Mouse (Mus musculus) hindbrain, embryonic 16.5 days (tissue): ENCODE measurements around the gene Klk5. TPM values are rescaled to one million over a fixed set of nuclear protein-coding genes. Genes with fewer than 3 reads are reported as not detected.

ENCODE experiments used
- ATAC-seq: fragments of 200-750 bp; cut with Nextera tagmentation; 2 replicates; pipeline ENCODE4 v1.8.0; 2017; ENCODE audit warnings: moderate TSS enrichment, moderate library complexity
- H3K27ac ChIP-seq: fragments of 300-500 bp; sonication (generic); 2 replicates; pipeline ENCODE4 v1.5.1; 2014; ENCODE audit warnings: low read depth, mild to moderate bottlenecking, control low read depth, low read length, moderate library complexity
- H3K27me3 ChIP-seq: fragments of 300-500 bp; sonication (generic); replicated peaks from 2 replicates; pipeline ENCODE4 v1.6.1; 2014; ENCODE audit warnings: low read length; ENCODE audit not compliant: control insufficient read depth, insufficient read depth
- H3K36me3 ChIP-seq: fragments of 300-500 bp; sonication (generic); 2 replicates; pipeline ENCODE4 v1.6.1; 2014; ENCODE audit warnings: mild to moderate bottlenecking, low read length, moderate library complexity, mixed read lengths; ENCODE audit not compliant: control insufficient read depth, insufficient read depth
- H3K4me1 ChIP-seq: fragments of 300-500 bp; sonication (generic); 2 replicates; pipeline ENCODE4 v1.6.1; 2014; ENCODE audit warnings: low read depth, low read length; ENCODE audit not compliant: control insufficient read depth, insufficient read depth
- H3K4me2 ChIP-seq: fragments of 300-500 bp; sonication (generic); 2 replicates; pipeline ENCODE4 v1.6.1; 2014; ENCODE audit warnings: mild to moderate bottlenecking, low read length, control low read depth, moderate library complexity
- H3K4me3 ChIP-seq: fragments of 300-500 bp; sonication (generic); 2 replicates; pipeline ENCODE4 v1.5.1; 2014; ENCODE audit warnings: mild to moderate bottlenecking, low read length, control low read depth, moderate library complexity
- H3K9ac ChIP-seq: fragments of 300-500 bp; sonication (generic); 2 replicates; pipeline ENCODE4 v1.6.1; 2014; ENCODE audit warnings: low read depth, mild to moderate bottlenecking, control low read depth, low read length, moderate library complexity
- H3K9me3 ChIP-seq: fragments of 300-500 bp; sonication (generic); 2 replicates; pipeline ENCODE4 v1.6.1; 2014; ENCODE audit warnings: mild to moderate bottlenecking, low read length, moderate library complexity; ENCODE audit not compliant: control insufficient read depth
- WGBS: fragments of 180-500 bp; shearing (Covaris S2); extraction: QIAGEN DNeasy Blood & Tissue Kit; methylation state at CpG from one replicate; pipeline ENCODE4 v1.1.7; 2014; 5-methylcytosine and 5-hydroxymethylcytosine counted together
- polyA plus RNA-seq: library from polyadenylated mRNA; unstranded; fragments of >200 nt; fragmentation: Nextera tagmentation; extraction: Ambion mirVana; gene quantifications from 2 replicates; pipeline ENCODE4 v1.2.1, GENCODE M21; 2015

Gene Klk5
- polyA plus RNA-seq, 1 experiment from 2014 or later: not detected

DNA sequence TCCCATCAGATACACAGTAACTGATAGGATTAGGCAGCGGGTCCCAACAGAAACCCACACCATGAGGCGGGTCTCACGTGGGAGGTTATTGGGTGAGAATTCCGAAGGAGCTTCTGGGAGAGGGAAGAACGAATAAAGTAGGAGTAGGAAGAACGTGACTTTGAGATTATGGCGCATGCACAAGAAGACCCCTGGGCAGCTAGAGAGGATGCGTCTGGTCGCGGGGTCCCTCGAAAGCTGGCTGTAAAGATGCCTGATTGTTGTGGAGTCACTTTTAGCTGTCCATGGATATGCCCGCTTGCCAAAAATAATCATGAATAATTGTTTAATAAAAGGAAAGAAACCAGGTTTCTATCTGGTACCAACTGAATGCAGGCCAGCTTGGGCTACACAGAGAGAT lies 15.7 kb downstream of the Klk5 start:
- H3K9me3 ChIP-seq: no peaks in the 10 kb centered on the region
- no peak overlapping the region for H3K4me3 ChIP-seq
- ATAC-seq: no peak
- H3K27ac ChIP-seq: no peak overlapping the region
- WGBS: 92% methylated on average over 12 of the region's 12 CpGs
- H3K4me2 ChIP-seq: no peak overlapping the region
- no peaks in the 10 kb centered on the region for H3K4me1 ChIP-seq
- no peak overlapping the region for H3K9ac ChIP-seq
- H3K36me3 ChIP-seq: no peaks in the 10 kb centered on the region
- H3K27me3 ChIP-seq: no peaks in the 10 kb centered on the region

DNA sequence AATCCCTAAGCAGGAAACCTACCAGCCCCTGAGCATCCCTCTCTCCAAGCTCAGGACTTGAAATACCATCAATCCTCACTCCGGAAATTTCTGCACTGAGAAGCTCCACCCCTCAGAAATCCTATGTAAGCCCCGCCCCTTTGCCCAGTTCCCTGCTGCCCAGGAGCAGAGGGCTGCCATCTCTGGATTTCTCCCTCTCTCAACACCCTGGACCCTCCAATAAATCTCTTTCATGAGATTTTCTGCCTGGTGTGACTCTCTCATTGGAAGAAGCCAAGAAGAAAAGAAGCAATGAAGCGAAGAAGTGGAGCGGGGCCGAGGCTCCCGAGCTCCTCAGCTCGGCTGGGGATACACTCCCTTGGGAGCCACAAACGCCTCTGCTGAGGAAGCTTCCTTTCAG lies 18.6 kb downstream of the Klk5 start:
- peak overlapping the region; percentile 18 for H3K4me2 ChIP-seq
- ATAC-seq: 0 out of 2 replicates have a peak, but pooled peaks have one; percentile 14
- WGBS: 37% methylated on average over 8 of the region's 8 CpGs

DNA sequence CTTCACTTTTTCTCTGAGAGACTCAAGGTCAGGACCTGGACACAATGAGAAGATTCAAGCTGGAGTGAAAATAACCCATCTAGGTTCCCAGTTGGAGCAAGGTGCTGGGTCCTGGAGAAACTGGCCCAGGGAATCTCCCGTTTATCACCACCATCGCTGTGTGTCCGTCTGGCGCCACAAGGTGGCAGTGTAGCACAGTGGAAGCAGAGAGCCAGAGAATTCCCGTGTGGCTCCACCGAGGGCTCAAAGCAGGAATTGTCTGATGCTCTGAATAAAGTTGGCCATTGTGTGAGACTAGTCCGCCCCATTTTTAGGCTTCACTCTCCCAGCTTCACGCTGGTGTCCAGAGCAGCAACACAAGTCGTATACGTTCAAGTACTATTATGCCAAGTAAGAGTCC lies 31.5 kb downstream of the Klk5 start:
- Histone ChIP-seq H3K9ac (no peak overlapping the region), H3K36me3 (no peaks in the 10 kb centered on the region), H3K27ac (no peak overlapping the region), H3K27me3 (no peaks in the 10 kb centered on the region), H3K4me3 (no peak overlapping the region), H3K4me1 (no peaks in the 10 kb centered on the region; the same call in 1 of the 2 replicates), H3K9me3 (no peaks in the 10 kb centered on the region), H3K4me2 (no peak overlapping the region)
- ATAC-seq: peak; percentile 77
- 4% methylated on average over 10 of the region's 10 CpGs for WGBS

More for the DNA sequence above, 18.6 kb downstream of the Klk5 start:
- no peak overlapping the region for H3K4me3 ChIP-seq
- no peaks in the 10 kb centered on the region for H3K4me1 ChIP-seq
- no peaks in the 10 kb centered on the region for H3K36me3 ChIP-seq
- no peak overlapping the region for H3K9ac ChIP-seq
- H3K9me3 ChIP-seq: no peaks in the 10 kb centered on the region
- H3K27ac ChIP-seq: no peak overlapping the region
- no peaks in the 10 kb centered on the region for H3K27me3 ChIP-seq

DNA sequence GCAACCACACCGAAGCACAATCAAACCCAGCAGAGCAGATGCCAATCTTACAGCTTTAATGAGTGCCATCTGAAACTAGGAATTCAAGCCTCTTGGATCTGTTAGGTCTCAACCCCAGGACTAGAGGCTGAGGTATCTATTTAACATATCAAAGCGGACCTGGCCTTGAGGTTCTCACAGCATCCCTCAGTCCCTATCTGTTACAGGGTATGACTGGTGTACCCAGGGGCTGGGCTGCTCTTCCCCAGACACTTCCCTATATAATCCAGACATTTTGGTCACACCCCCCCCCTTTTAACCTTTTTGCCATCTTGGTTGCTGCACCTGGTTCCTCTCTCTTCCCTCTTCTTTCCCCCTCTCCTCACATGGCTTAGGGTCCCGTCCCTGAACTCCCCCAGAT lies 31.9 kb downstream of the Klk5 start:
- WGBS: 83% methylated on average over 3 of the region's 3 CpGs
- no peak overlapping the region for H3K4me3 ChIP-seq
- H3K27ac ChIP-seq: no peak overlapping the region
- no peaks in the 10 kb centered on the region; the same call in 1 of the 2 replicates for H3K4me1 ChIP-seq
- H3K27me3 ChIP-seq: no peaks in the 10 kb centered on the region
- no peak overlapping the region for H3K4me2 ChIP-seq
- H3K36me3 ChIP-seq: no peaks in the 10 kb centered on the region
- no peak overlapping the region for H3K9ac ChIP-seq
- H3K9me3 ChIP-seq: no peaks in the 10 kb centered on the region
- peak; percentile 45 for ATAC-seq

GRCm38 (mm10) chr7:43874868-43875375 lies 33.2 kb downstream of the Klk5 start:
- Histone ChIP-seq H3K36me3 (no peaks in the 10 kb centered on the region), H3K4me1 (no peaks in the 10 kb centered on the region; the same call in 1 of the 2 replicates), H3K9ac (no peak overlapping the region), H3K9me3 (no peaks in the 10 kb centered on the region), H3K27me3 (no peaks in the 10 kb centered on the region), H3K27ac (no peak overlapping the region), H3K4me2 (no peak overlapping the region), H3K4me3 (no peak overlapping the region)
- WGBS: 74% methylated on average over 6 of the region's 6 CpGs
- ATAC-seq: 0 out of 2 replicates have a peak, but pooled peaks have one; percentile 29

DNA sequence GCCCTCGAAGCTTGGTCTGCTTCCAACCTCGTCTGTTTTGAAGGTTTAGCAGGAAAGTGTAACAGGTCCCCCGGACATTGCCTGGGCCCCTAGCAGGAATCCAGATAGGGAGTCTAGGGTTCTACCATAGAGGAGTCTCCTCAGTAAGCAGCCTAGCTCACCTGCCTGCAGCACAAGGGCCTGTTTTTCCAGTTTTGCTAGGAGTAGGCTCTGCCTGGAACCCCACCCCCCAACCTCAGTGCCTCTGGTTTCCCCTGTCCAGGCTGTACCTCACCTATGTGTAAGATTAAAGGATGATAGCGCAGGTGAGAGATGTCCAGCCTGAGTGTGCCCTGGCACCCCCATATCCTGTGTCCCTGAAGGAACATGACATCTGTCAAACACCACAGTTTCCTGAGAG lies 34.7 kb downstream of the Klk5 start:
- Histone ChIP-seq H3K9ac (no peak overlapping the region), H3K27ac (no peak overlapping the region), H3K27me3 (no peaks in the 10 kb centered on the region), H3K4me1 (no peaks in the 10 kb centered on the region; the same call in 1 of the 2 replicates), H3K4me2 (no peak overlapping the region), H3K36me3 (no peaks in the 10 kb centered on the region), H3K9me3 (no peaks in the 10 kb centered on the region), H3K4me3 (no peak overlapping the region)
- 76% methylated on average over 4 of the region's 4 CpGs for WGBS
- ATAC-seq: no peak

DNA sequence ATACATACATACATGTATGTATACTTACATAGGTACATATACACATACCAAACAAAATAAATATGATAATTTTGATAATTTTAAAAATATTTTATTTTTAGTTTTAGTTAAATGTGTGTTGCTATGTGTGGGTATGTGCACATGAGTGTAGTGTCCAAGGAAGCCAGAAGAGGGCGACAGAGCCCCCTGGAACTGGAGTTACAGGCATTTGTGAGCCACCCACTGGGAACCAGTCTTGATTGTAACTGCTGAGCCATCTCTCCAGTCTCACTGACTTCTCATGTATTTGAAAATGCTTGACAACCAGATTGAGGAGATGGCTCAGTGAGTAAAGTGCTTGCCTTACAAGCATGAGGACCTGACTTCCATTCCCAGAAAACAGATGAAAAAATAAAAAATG lies 36.5 kb downstream of the Klk5 start:
- Histone ChIP-seq H3K4me2 (no peak overlapping the region), H3K9me3 (no peaks in the 10 kb centered on the region), H3K27me3 (no peaks in the 10 kb centered on the region), H3K4me1 (no peaks in the 10 kb centered on the region; the same call in 1 of the 2 replicates), H3K36me3 (no peaks in the 10 kb centered on the region), H3K27ac (no peak overlapping the region), H3K4me3 (no peak overlapping the region), H3K9ac (no peak overlapping the region)
- ATAC-seq: no peak
- WGBS: 49% methylated on average over 1 of the region's 1 CpGs

GRCm38 (mm10) chr7:43880912-43881311 lies 39.1 kb downstream of the Klk5 start, which contains the start of gene Klk4:
TSS of gene Klk4 (plus strand) at chr7:43881160.
- H3K4me2 ChIP-seq: no peak within 1 kb of the TSS
- H3K9ac ChIP-seq: no peak within 1 kb of the TSS
- H3K36me3 ChIP-seq: no peaks in the 10 kb centered on the region
- ATAC-seq: no peak
- no peak within 1 kb of the TSS for H3K4me3 ChIP-seq
- no peak within 1 kb of the TSS for H3K27ac ChIP-seq
- no peaks in the 10 kb centered on the region for H3K27me3 ChIP-seq
- no peaks in the 10 kb centered on the region for H3K9me3 ChIP-seq
- WGBS: 16% methylated on average over 3 of the region's 3 CpGs
- H3K4me1 ChIP-seq: no peaks in the 10 kb centered on the region

- ATAC-seq: no peak
- Histone ChIP-seq H3K9ac (no peak overlapping the region), H3K27ac (no peak overlapping the region), H3K27me3 (no peaks in the 10 kb centered on the region), H3K4me1 (no peaks in the 10 kb centered on the region), H3K4me3 (no peak overlapping the region), H3K4me2 (no peak overlapping the region), H3K9me3 (no peaks in the 10 kb centered on the region), H3K36me3 (no peaks in the 10 kb centered on the region)
- WGBS: 25% methylated on average over 4 of the region's 4 CpGs
These were observed 40.6 kb downstream of the Klk5 start for GRCm38 (mm10) chr7:43882346-43882745.
